Mouse (Mus musculus) forebrain, embryonic 16.5 days (tissue): ENCODE data around the gene Nhlh1. TPM values are rescaled to one million over a fixed set of nuclear protein-coding genes. Genes with fewer than 3 reads are reported as not detected.

Experiments used
- ATAC-seq: fragments of 200-750 bp; cut with Nextera tagmentation; 2 replicates; pipeline ENCODE4 v1.8.0; 2017; ENCODE audit warnings: mild to moderate bottlenecking, moderate library complexity
- H3K27ac ChIP-seq: fragments of 300-500 bp; sonication (generic); 2 replicates; pipeline ENCODE4 v1.5.1; 2014; ENCODE audit warnings: low read length, control low read depth
- H3K27me3 ChIP-seq: fragments of 300-500 bp; sonication (generic); replicated peaks from 2 replicates; pipeline ENCODE4 v1.6.1; 2014; ENCODE audit warnings: low read length; ENCODE audit not compliant: control insufficient read depth, insufficient read depth
- H3K36me3 ChIP-seq: fragments of 300-500 bp; sonication (generic); 2 replicates; pipeline ENCODE4 v1.6.1; 2014; ENCODE audit not compliant: control insufficient read depth, insufficient read depth
- H3K4me1 ChIP-seq: fragments of 300-500 bp; sonication (generic); replicated peaks from 2 replicates; pipeline ENCODE4 v1.6.1; 2014; ENCODE audit warnings: low read length; ENCODE audit not compliant: control insufficient read depth, insufficient read depth
- H3K4me2 ChIP-seq: fragments of 300-500 bp; sonication (generic); 2 replicates; pipeline ENCODE4 v1.6.1; 2014; ENCODE audit warnings: mild to moderate bottlenecking, low read length, control low read depth
- H3K4me3 ChIP-seq: fragments of 300-500 bp; sonication (generic); replicated peaks from 2 replicates; pipeline ENCODE4 v1.5.1; 2014; ENCODE audit warnings: mild to moderate bottlenecking, low read length, control low read depth
- H3K9ac ChIP-seq: fragments of 300-500 bp; sonication (generic); replicated peaks from 2 replicates; pipeline ENCODE4 v1.6.1; 2014; ENCODE audit warnings: low read depth, low read length, control low read depth
- H3K9me3 ChIP-seq: fragments of 300-500 bp; sonication (generic); 2 replicates; pipeline ENCODE4 v1.6.1; 2016; ENCODE audit warnings: low read length; ENCODE audit not compliant: control insufficient read depth
- WGBS: fragments of 180-500 bp; shearing (Covaris S2); extraction: QIAGEN DNeasy Blood & Tissue Kit; methylation state at CpG from one replicate; pipeline ENCODE4 v1.1.7; 2014; 5-methylcytosine and 5-hydroxymethylcytosine counted together
- polyA plus RNA-seq: library from polyadenylated mRNA; unstranded; fragments of >200 nt; fragmentation: Nextera tagmentation; extraction: Ambion mirVana; gene quantifications from 2 replicates; pipeline ENCODE4 v1.2.1, GENCODE M21; 2015

The Nhlh1 gene
- polyA plus RNA-seq, 1 experiment from 2014 or later = 2.0 TPM

GRCm38 (mm10) chr1:172019339-172019738, 38.0 kb downstream of the Nhlh1 start:
- Histone ChIP-seq H3K9ac (no peak overlapping the region), H3K4me3 (no peak overlapping the region), H3K4me1 (peaks cover 94% of the 10 kb centered on the region), H3K36me3 (no peaks in the 10 kb centered on the region), H3K27ac (no peak overlapping the region), H3K4me2 (no peak overlapping the region), H3K27me3 (no peaks in the 10 kb centered on the region), H3K9me3 (no peaks in the 10 kb centered on the region)
- WGBS = 89% methylated on average over 3 of the region's 4 CpGs
- no peak for ATAC-seq

- Histone ChIP-seq H3K36me3 (no peaks in the 10 kb centered on the region), H3K4me1 (peaks cover 94% of the 10 kb centered on the region), H3K4me2 (no peak overlapping the region), H3K4me3 (no peak overlapping the region), H3K9ac (no peak overlapping the region), H3K27ac (peak overlapping the region; percentile 21; the same call in 1 of the 2 replicates), H3K9me3 (no peaks in the 10 kb centered on the region), H3K27me3 (no peaks in the 10 kb centered on the region)
- 75% methylated on average over 9 of the region's 9 CpGs for WGBS
- ATAC-seq = no peak
Measured at GRCm38 (mm10) chr1:172018336-172019311, 38.7 kb downstream of the Nhlh1 start.

DNA sequence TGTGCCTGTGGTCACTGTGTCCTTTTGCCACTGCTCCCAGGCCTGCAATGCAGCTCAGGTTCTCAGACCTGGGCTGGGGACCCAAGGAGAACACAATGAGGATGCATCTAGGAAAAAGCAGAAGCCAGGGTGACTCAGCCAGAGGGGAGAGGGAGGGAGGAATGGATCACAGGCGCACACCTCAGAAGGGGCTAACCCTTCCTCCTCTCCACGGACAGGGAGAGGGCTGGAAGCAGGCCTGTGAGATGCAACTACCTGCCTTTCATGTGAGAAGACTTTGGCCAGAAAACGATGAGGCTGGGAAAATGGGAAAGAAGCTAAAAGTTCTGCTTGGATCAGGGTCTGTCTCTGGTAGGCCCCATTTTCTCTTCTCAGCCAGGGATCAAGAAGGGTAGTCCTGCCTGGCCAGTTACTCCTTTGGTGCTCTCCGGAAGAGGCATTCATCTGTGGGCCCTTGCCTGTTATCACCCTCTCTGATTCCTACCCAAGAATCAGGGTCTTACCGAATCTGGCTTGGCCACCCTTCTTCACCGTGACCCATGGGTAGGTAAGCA, 39.8 kb downstream of the Nhlh1 start:
- ATAC-seq = peak; percentile 2

DNA sequence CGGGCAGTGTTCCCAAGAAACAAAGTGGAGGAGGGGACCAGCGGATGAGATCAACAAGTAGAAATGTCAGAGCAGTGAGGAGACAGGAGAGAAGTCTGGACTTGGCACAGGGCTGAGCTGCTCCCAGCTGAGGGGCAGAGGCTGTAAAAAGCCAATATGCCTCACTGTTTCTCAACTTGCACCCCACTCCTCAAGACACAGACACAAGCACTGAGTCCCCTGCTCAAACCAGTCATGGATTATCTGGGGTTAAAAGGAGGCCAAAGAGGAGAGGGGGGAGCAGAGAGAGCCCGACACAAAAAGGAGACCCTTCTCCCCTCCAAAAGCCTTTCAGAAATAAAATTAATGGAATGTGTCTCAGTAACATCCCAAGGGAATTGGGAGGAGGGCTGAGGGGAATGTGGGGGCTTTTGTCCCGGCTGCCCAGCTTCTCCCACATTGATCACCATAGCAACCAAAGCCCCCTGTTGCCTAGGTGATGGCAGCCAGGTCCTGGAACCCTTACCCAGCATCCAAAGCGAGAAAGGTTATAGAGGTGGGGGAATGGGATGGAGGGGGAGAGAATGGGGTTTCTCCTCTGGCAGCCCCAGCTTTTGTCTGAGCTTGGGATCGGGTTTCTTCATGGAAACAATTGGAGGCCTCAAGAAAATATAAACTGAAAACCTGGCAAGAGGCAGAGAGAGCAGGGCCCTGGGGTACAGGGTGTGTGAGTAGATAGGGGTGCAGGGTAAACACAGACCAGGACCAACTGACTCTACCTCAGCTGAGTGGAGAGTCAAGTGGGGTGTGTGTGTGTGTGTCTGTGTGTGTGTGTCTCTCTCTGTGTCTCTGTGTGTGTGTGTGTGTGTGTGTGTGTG, 40.5 kb downstream of the Nhlh1 start:
- WGBS = 3% methylated on average over 6 of the region's 6 CpGs
- Histone ChIP-seq H3K27me3 (no peaks in the 10 kb centered on the region), H3K9me3 (no peaks in the 10 kb centered on the region), H3K9ac (peak overlapping the region; percentile 24), H3K36me3 (peaks cover 4% of the 10 kb centered on the region; the same call in 1 of the 2 replicates), H3K4me3 (no peak overlapping the region), H3K27ac (peak overlapping the region; percentile 61), H3K4me1 (peaks cover 91% of the 10 kb centered on the region), H3K4me2 (peak overlapping the region; percentile 24)
- ATAC-seq = peak; percentile 68

More for the DNA sequence above, 39.8 kb downstream of the Nhlh1 start:
- H3K4me3 ChIP-seq = no peak overlapping the region
- 47% methylated on average over 5 of the region's 6 CpGs for WGBS
- H3K4me1 ChIP-seq = peaks cover 96% of the 10 kb centered on the region
- peak overlapping the region; percentile 24 for H3K9ac ChIP-seq
- H3K36me3 ChIP-seq = 0 out of 2 replicates have a peak, but pooled peaks cover 2% of the 10 kb centered on the region
- H3K27ac ChIP-seq = peak overlapping the region; percentile 61
- H3K4me2 ChIP-seq = peak overlapping the region; percentile 24; the same call in 1 of the 2 replicates
- no peaks in the 10 kb centered on the region for H3K27me3 ChIP-seq
- H3K9me3 ChIP-seq = no peaks in the 10 kb centered on the region

DNA sequence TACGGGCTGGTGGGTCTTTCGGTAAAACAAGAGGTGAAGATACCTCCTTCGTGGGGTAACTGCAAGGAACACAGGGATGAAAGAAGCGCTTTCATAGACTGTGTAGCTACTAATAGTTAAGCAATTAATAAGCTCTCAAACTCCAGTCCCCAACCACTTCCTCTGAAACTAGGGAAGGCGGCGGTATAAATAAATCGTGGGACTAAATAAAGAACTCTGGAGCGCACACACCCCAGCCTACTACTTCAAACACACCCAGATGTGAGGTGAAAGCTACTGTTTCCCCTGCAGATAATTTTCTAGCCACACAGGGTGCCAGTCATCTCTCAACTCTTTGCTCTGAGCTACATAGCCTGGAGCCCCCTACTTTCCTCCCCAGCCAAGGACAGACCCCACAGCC, 41.3 kb downstream of the Nhlh1 start:
- 19% methylated on average over 8 of the region's 8 CpGs for WGBS
- no peaks in the 10 kb centered on the region for H3K9me3 ChIP-seq
- H3K4me2 ChIP-seq = peak overlapping the region; percentile 33
- H3K9ac ChIP-seq = no peak overlapping the region
- H3K27me3 ChIP-seq = no peaks in the 10 kb centered on the region
- H3K4me3 ChIP-seq = no peak overlapping the region
- H3K27ac ChIP-seq = peak overlapping the region; percentile 61
- H3K36me3 ChIP-seq = peaks cover 11% of the 10 kb centered on the region; the same call in 1 of the 2 replicates
- ATAC-seq = no peak
- H3K4me1 ChIP-seq = peaks cover 84% of the 10 kb centered on the region

DNA sequence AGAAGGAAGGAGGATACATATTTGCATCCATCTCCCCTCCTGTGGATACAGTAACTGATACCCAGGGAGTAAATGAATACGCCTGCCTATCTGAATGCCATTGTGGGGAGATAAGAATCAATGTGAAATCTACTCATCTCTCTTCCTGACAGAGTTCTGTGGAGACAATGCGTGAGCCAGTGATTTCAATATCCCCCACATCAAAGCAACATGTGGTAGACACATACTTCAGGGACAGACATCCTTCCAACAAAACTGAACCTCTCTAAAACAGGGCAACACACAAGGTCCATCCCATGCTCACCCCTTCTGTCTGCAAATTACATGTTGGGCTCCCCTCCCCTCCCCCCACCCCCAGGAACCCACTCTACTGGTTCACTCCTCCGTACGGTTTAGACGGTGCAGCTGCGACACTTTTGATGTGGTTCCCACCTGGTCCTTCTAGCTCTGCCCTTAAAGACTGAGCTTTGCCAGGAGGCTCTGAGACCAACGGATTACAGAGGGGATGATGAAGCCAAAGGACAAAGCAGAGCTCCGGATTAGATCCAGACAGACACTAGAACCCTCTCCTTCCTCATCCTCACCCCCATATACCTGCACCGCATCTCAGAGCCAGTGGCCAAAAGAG, 41.9 kb downstream of the Nhlh1 start:
- peak overlapping the region; percentile 61 for H3K27ac ChIP-seq
- H3K27me3 ChIP-seq = no peaks in the 10 kb centered on the region
- peaks cover 78% of the 10 kb centered on the region for H3K4me1 ChIP-seq
- no peaks in the 10 kb centered on the region for H3K9me3 ChIP-seq
- peak overlapping the region; percentile 36 for H3K4me2 ChIP-seq
- peaks cover 11% of the 10 kb centered on the region; the same call in 1 of the 2 replicates for H3K36me3 ChIP-seq
- no peak for ATAC-seq
- H3K4me3 ChIP-seq = no peak overlapping the region
- WGBS = 20% methylated on average over 9 of the region's 9 CpGs
- peak overlapping the region; percentile 14; the same call in 1 of the 2 replicates for H3K9ac ChIP-seq

GRCm38 (mm10) chr1:172014771-172015170, 42.6 kb downstream of the Nhlh1 start:
- H3K9ac ChIP-seq = peak overlapping the region; percentile 14; the same call in 1 of the 2 replicates
- peak overlapping the region; percentile 7; the same call in 1 of the 2 replicates for H3K4me3 ChIP-seq
- no peaks in the 10 kb centered on the region for H3K9me3 ChIP-seq
- peak overlapping the region; percentile 36 for H3K4me2 ChIP-seq
- no peak for ATAC-seq
- WGBS = 16% methylated on average over 9 of the region's 9 CpGs
- H3K27me3 ChIP-seq = no peaks in the 10 kb centered on the region
- peaks cover 14% of the 10 kb centered on the region for H3K36me3 ChIP-seq
- H3K27ac ChIP-seq = peak overlapping the region; percentile 46
- peaks cover 72% of the 10 kb centered on the region for H3K4me1 ChIP-seq

- 7% methylated on average over 5 of the region's 5 CpGs for WGBS
- Histone ChIP-seq H3K27ac (no peak overlapping the region; the same call in 1 of the 2 replicates), H3K4me1 (peaks cover 45% of the 10 kb centered on the region), H3K9ac (no peak overlapping the region), H3K4me3 (no peak overlapping the region), H3K4me2 (no peak overlapping the region), H3K9me3 (no peaks in the 10 kb centered on the region), H3K27me3 (no peaks in the 10 kb centered on the region), H3K36me3 (peaks cover 34% of the 10 kb centered on the region)
- peak; percentile 13; the same call in 1 of the 2 replicates for ATAC-seq
Measured at GRCm38 (mm10) chr1:172012030-172012429, 45.3 kb downstream of the Nhlh1 start.
